Comparison of ENCODE assay signal across 28 mouse cellular contexts in genomic region chr1:179845832-179846499, GRCm38 (mm10). TPM values are rescaled to one million over a fixed set of nuclear protein-coding genes. Genes with fewer than 3 reads are reported as not detected.
DNase-seq lines count a peak whose midpoint lies in the region; ATAC-seq and TF ChIP-seq lines count a peak whose summit lies in the region.
"Had no signal": no experiment of that assay in that cellular context is flagged by ENCODE, and none has a peak within 500 bp of the region (broad histone marks: within the 10 kb centered on the region; RNA-seq: fewer than 3 reads in every experiment).

No protein-coding gene starts in this region.

- no peak for ATAC-seq in midbrain, embryonic 11.5 days (ENCODE audit: low FRiP score)
- ATAC-seq in midbrain, embryonic 14.5 days (ENCODE audit: low FRiP score, low TSS enrichment) = no peak
- no peak for ATAC-seq in stomach, postnatal 0 days (ENCODE audit: low FRiP score, low TSS enrichment)
- ATAC-seq: CD4-positive, CD25-positive, alpha-beta regulatory T cell, adult 4 months; forebrain, embryonic 14.5 days had no signal

- no peaks in the 10 kb centered on the region for H3K9me3 ChIP-seq in midbrain, embryonic 11.5 days (ENCODE audit: control insufficient read depth, low read length)
- no peaks in the 10 kb centered on the region for H3K9me3 ChIP-seq in midbrain, embryonic 14.5 days (ENCODE audit: control insufficient read depth, low read length)
- H3K9me3 ChIP-seq in ES-E14 (ENCODE audit: control insufficient read depth, insufficient read depth, low read depth, low read length) = no peaks in the 10 kb centered on the region
- no peaks in the 10 kb centered on the region for H3K9me3 ChIP-seq in stomach, postnatal 0 days (ENCODE audit: control insufficient read depth, low read length)
- H3K9me3 ChIP-seq: embryonic facial prominence, embryonic 13.5 days; embryonic facial prominence, embryonic 15.5 days; forebrain, embryonic 10.5 days; forebrain, embryonic 12.5 days had no signal

- H3K27ac ChIP-seq in midbrain, embryonic 11.5 days (ENCODE audit: low read depth, low read length) = no peak overlapping the region
- no peak overlapping the region for H3K27ac ChIP-seq in midbrain, embryonic 14.5 days (replicated peaks; ENCODE audit: low read depth, low read length)
- no peak overlapping the region for H3K27ac ChIP-seq in ES-E14 (ENCODE audit: insufficient read depth, low read depth, low read length, poor library complexity, severe bottlenecking)
- no peak overlapping the region for H3K27ac ChIP-seq in stomach, postnatal 0 days (replicated peaks)
- H3K27ac ChIP-seq: embryonic facial prominence, embryonic 13.5 days; embryonic facial prominence, embryonic 15.5 days; forebrain, embryonic 10.5 days; forebrain, embryonic 12.5 days had no signal

- no peaks in the 10 kb centered on the region for H3K36me3 ChIP-seq in midbrain, embryonic 11.5 days (ENCODE audit: control insufficient read depth, insufficient read depth, low read length)
- H3K36me3 ChIP-seq in midbrain, embryonic 14.5 days (ENCODE audit: control insufficient read depth, insufficient read depth, low read length) = no peaks in the 10 kb centered on the region
- no peaks in the 10 kb centered on the region for H3K36me3 ChIP-seq in ES-E14 (ENCODE audit: control insufficient read depth, insufficient read depth, low read length, poor library complexity, severe bottlenecking)
- H3K36me3 ChIP-seq in stomach, postnatal 0 days (ENCODE audit: control insufficient read depth, insufficient read depth, low read length) = no peaks in the 10 kb centered on the region
- H3K36me3 ChIP-seq: embryonic facial prominence, embryonic 13.5 days; embryonic facial prominence, embryonic 15.5 days; forebrain, embryonic 10.5 days; forebrain, embryonic 12.5 days had no signal

- H3K4me1 ChIP-seq in midbrain, embryonic 11.5 days (ENCODE audit: control insufficient read depth, insufficient read depth, low read length) = peaks cover 2% of the 10 kb centered on the region; the same call in 1 of the 2 replicates
- no peaks in the 10 kb centered on the region for H3K4me1 ChIP-seq in midbrain, embryonic 14.5 days (ENCODE audit: control insufficient read depth, insufficient read depth, low read length)
- H3K4me1 ChIP-seq in ES-E14 (ENCODE audit: control insufficient read depth in 2 of 2, insufficient read depth in 2 of 2, low read length in 2 of 2, poor library complexity in 1 of 2) = peaks cover 2 to 3% of the 10 kb centered on the region in 2 experiments; a peak in 1 of 4 replicates
- no peaks in the 10 kb centered on the region for H3K4me1 ChIP-seq in stomach, postnatal 0 days (replicated peaks; ENCODE audit: control insufficient read depth, insufficient read depth)

- TF ChIP-seq CTCF in stomach, postnatal 0 days (IDR thresholded peaks at IDR 0.05; ENCODE audit: low read depth) = no peak

- no peak overlapping the region for H3K9ac ChIP-seq in midbrain, embryonic 11.5 days (ENCODE audit: low read length)
- H3K9ac ChIP-seq in midbrain, embryonic 14.5 days (replicated peaks; ENCODE audit: low read length) = no peak overlapping the region
- H3K9ac ChIP-seq in ES-E14 (ENCODE audit: insufficient read depth, low read depth, low read length, poor library complexity, severe bottlenecking) = peak overlapping the region; percentile 47
- no peak overlapping the region for H3K9ac ChIP-seq in stomach, postnatal 0 days (ENCODE audit: low read length)
- H3K9ac ChIP-seq: embryonic facial prominence, embryonic 13.5 days; embryonic facial prominence, embryonic 15.5 days; forebrain, embryonic 12.5 days had no signal

- peak; percentile 85 for DNase-seq in midbrain, embryonic 11.5 days (ENCODE audit: low spot score, missing footprints)
- DNase-seq in midbrain, embryonic 14.5 days = no peak
- DNase-seq in ES-E14 (ENCODE audit: low read depth, low spot score) (no peak), ZHBTc4 (ENCODE audit: low read depth, low spot score) (peak; percentile 70)
- DNase-seq in layer of hippocampus, adult 11-12 months (ENCODE audit: low spot score) = no peak
- no peak for DNase-seq in thymus, postnatal 4 days
- DNase-seq in stomach, postnatal 0 days (ENCODE audit: low spot score) = no peak
- DNase-seq: adrenal gland, adult 2 months; adrenal gland, postnatal 10 days; adrenal gland, postnatal 25 days; B cell, adult 2 months; cerebellum, adult 11 months; cerebellum, adult 18-20 months; cerebellum, adult 8-10 months; cerebellum, adult 9-11 months; cerebellum, postnatal 14 days; cerebellum, postnatal 36 days; embryo, embryonic 11 days had no signal

- no peak overlapping the region for H3K4me2 ChIP-seq in midbrain, embryonic 11.5 days
- no peak overlapping the region for H3K4me2 ChIP-seq in midbrain, embryonic 14.5 days (ENCODE audit: low read length)
- no peak overlapping the region for H3K4me2 ChIP-seq in stomach, postnatal 0 days (replicated peaks; ENCODE audit: low read depth)
- H3K4me2 ChIP-seq: embryonic facial prominence, embryonic 13.5 days; embryonic facial prominence, embryonic 15.5 days; forebrain, embryonic 12.5 days had no signal

- in situ Hi-C loops in ES-E14 (cut with MboI; ENCODE audit: low sequenced_read_pairs in 2 of 2, unreplicated experiment in 2 of 2) = no loop called here

- no peak overlapping the region for H3K4me3 ChIP-seq in midbrain, embryonic 11.5 days (ENCODE audit: low read depth, low read length)
- no peak overlapping the region for H3K4me3 ChIP-seq in midbrain, embryonic 14.5 days (replicated peaks; ENCODE audit: low read depth, low read length)
- peak overlapping the region in 1 of 2 experiments; percentile 19; a peak in 1 of 4 replicates for H3K4me3 ChIP-seq in ES-E14 (ENCODE audit: insufficient read depth in 1 of 2, low read depth in 1 of 2, low read length in 2 of 2, poor library complexity in 1 of 2, severe bottlenecking in 1 of 2)
- no peak overlapping the region for H3K4me3 ChIP-seq in stomach, postnatal 0 days (ENCODE audit: low read depth, low read length)
- H3K4me3 ChIP-seq: embryonic facial prominence, embryonic 13.5 days; embryonic facial prominence, embryonic 15.5 days; erythroblast, embryonic 14.5 days; forebrain, embryonic 10.5 days; forebrain, embryonic 12.5 days had no signal

- no peak for TF ChIP-seq EP300 in stomach, postnatal 0 days (optimal IDR thresholded peaks at IDR 0.05)

- H3K27me3 ChIP-seq in midbrain, embryonic 11.5 days (ENCODE audit: control insufficient read depth, insufficient read depth, low read length) = peaks cover 2% of the 10 kb centered on the region; the same call in 1 of the 2 replicates
- H3K27me3 ChIP-seq in midbrain, embryonic 14.5 days (ENCODE audit: control insufficient read depth, insufficient read depth, low read length) = no peaks in the 10 kb centered on the region
- no peaks in the 10 kb centered on the region for H3K27me3 ChIP-seq in stomach, postnatal 0 days (ENCODE audit: control insufficient read depth, insufficient read depth, low read length)
- H3K27me3 ChIP-seq: embryonic facial prominence, embryonic 13.5 days; embryonic facial prominence, embryonic 15.5 days had no signal

- 87% methylated on average over 16 of the region's 16 CpGs for WGBS in midbrain, embryonic 11.5 days
- 85% methylated on average over 16 of the region's 16 CpGs for WGBS in midbrain, embryonic 14.5 days
- WGBS in stomach, postnatal 0 days = 84% methylated on average over 16 of the region's 16 CpGs

TF ChIP-seq in ES-E14, 5 proteins besides CTCF, POLR2A, EP300 and RAD21:
- TF ChIP-seq MAFK (IDR thresholded peaks at IDR 0.05; ENCODE audit: insufficient read depth, low read depth, low read length) (no peak), CHD2 (IDR thresholded peaks at IDR 0.05; ENCODE audit: low read depth, low read length) (no peak), HCFC1 (IDR thresholded peaks at IDR 0.05; ENCODE audit: borderline replicate concordance, insufficient read depth, low read length) (no peak), ZC3H11A (IDR thresholded peaks at IDR 0.05; ENCODE audit: borderline replicate concordance, low read depth, low read length) (no peak), ZNF384 (IDR thresholded peaks at IDR 0.05; ENCODE audit: low read depth, low read length) (no peak)

RNA-seq across cellular contexts. Expression of gene Ahctf1, which starts 42.5 kb away (rescaled TPM):
- polyA plus RNA-seq in midbrain, embryonic 11.5 days (2014; fragmentation: Nextera tagmentation; extraction: Ambion mirVana) = 32.9 and 35.1 TPM in 2 replicates
- polyA plus RNA-seq in midbrain, embryonic 14.5 days (2014; fragmentation: Nextera tagmentation; extraction: Ambion mirVana) = 19.3 and 24.2 TPM in 2 replicates
- total RNA-seq in ES-E14 (2012; rRNA removed) = 88.4 and 90.2 TPM in 2 replicates
- polyA plus RNA-seq in stomach, postnatal 0 days (2015; fragmentation: Nextera tagmentation; extraction: Ambion mirVana) = 7.0 and 7.8 TPM in 2 replicates

RNA-seq across cellular contexts. Expression of gene Gm10518, which starts 42.8 kb away (rescaled TPM):
- polyA plus RNA-seq in midbrain, embryonic 11.5 days (2014; fragmentation: Nextera tagmentation; extraction: Ambion mirVana) = 0.20 and 0.30 TPM in 2 replicates
- not detected in 2 replicates for polyA plus RNA-seq in midbrain, embryonic 14.5 days (2014; fragmentation: Nextera tagmentation; extraction: Ambion mirVana)
- total RNA-seq in ES-E14 (2012; rRNA removed) = 5.0 and 9.2 TPM in 2 replicates
- 0.10 TPM in 1 of 2 replicates, not detected in the other for polyA plus RNA-seq in stomach, postnatal 0 days (2015; fragmentation: Nextera tagmentation; extraction: Ambion mirVana)
- total RNA-seq: adrenal gland, postnatal 10 days; adrenal gland, postnatal 25 days; common myeloid progenitor, adult 5-6 weeks had no signal
- polyA plus RNA-seq: adrenal gland, adult 2 months; CD4-positive, CD25-positive, alpha-beta regulatory T cell, adult 4 months; erythroblast, embryonic 14.5 days; forebrain, embryonic 14.5 days; forebrain, embryonic 16.5 days; frontal cortex, adult 2 months had no signal

Comparison
In these comparisons a context has a peak if more than half of its experiments do, and no peak if none do; other contexts are left out.
1. DNase-seq: peak in midbrain, embryonic 11.5 days (single experiment) and ZHBTc4 (single experiment); none in midbrain, embryonic 14.5 days (single experiment), ES-E14 (single experiment), layer of hippocampus, adult 11-12 months (single experiment), thymus, postnatal 4 days (single experiment) and stomach, postnatal 0 days (single experiment).